Mouse (Mus musculus) brain, adult 2 months (tissue): ENCODE measurements around the gene Sec1.
A peak's percentile ranks its signal among the peaks of the same experiment; 100 is the strongest.

Source experiments
- DNase-seq: peaks from one replicate; pipeline ENCODE4 v3.0.0; 2011; ENCODE audit warnings: low read depth, low spot score

Sec1 gene

GRCm38 (mm10) chr7:45693921-45694591 is at the start of gene Sec1:
TSS of gene Sec1 (minus strand) at chr7:45694402.
- DNase-seq = no peak

DNA sequence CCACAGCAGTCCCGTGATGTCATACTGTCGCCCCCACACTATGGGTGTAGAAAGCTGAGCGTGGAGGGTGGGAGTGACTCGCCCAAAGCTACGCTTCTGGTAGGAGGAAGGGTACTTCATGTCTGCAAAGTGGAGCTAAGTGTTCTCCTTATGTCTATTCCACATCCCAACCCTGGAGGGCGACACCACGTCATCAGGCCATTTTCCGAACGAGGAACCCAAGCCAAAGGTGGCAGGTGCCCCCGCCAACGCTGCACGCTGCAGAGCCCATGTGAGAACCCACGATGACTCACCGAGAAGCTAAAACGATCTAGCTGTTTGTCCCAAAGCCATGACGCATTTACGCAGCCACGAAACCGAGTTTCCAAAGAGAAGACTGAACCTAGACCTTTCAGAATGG is 48.1 kb upstream of the Sec1 start:
- peak; percentile 95 for DNase-seq

GRCm38 (mm10) chr7:45741777-45742176 is 47.6 kb upstream of the Sec1 start:
- DNase-seq = peak; percentile 89

- DNase-seq = peak; percentile 59
These were observed 47.1 kb upstream of the Sec1 start for GRCm38 (mm10) chr7:45741308-45741707.

GRCm38 (mm10) chr7:45739820-45740219 is 45.6 kb upstream of the Sec1 start:
- no peak for DNase-seq

- DNase-seq = peak; percentile 94
These were observed 45.1 kb upstream of the Sec1 start for GRCm38 (mm10) chr7:45739162-45739763.

GRCm38 (mm10) chr7:45733477-45733876 is 39.3 kb upstream of the Sec1 start:
- DNase-seq = no peak

DNA sequence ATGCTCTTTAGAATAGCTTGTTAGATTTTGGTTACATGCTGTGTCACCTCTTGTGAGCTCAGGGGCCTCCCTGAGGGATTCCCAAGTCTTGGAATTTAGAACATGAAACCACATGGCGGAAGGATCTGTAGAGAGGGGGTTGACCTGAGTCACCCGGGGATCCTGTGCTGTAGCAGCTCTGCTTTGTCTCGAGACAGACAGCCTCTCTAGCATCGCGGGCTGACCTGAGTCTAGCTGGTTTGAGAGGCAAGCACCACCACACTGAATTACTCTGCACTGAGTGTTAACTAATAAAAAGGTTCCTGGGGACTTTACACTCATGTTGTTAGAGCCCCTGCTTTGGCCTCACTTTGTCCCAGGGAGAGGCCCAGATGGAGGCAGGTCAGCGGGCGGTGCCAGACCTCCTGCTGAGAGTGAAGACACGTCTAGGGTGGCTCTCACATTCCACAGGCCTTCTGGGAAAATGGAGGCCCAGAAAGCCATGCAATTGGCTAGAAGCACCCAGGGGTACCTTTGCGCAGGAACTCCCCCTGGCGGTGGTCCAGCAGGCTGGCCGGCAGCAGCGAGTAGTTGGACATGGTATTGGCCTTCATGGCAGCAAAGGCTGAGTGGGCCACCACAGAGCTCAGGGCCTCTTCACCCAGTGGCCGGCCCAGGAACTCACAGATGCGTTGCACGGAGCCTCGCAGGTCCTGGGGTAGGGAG is 36.7 kb upstream of the Sec1 start:
- DNase-seq = no peak

DNA sequence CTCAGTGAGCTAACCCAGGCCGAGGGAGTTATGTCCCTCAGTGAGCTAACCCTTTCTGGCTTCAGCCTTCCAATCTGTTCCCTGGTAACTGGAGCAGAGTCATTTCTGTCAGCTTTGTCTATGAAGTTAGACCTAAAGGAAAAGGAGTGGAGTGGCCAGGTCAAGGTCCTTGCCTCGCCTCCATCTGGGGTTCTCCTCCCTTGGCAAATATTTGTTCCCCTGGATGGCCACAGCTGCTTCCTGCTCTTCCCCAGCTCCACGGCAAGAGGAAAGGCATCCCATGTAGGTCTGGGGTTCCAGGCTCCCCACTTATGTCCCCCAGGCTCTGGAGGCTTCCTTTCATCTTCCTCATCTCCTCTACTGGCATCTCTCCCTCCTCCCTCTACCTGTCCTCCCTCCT is 33.4 kb upstream of the Sec1 start:
- no peak for DNase-seq

DNA sequence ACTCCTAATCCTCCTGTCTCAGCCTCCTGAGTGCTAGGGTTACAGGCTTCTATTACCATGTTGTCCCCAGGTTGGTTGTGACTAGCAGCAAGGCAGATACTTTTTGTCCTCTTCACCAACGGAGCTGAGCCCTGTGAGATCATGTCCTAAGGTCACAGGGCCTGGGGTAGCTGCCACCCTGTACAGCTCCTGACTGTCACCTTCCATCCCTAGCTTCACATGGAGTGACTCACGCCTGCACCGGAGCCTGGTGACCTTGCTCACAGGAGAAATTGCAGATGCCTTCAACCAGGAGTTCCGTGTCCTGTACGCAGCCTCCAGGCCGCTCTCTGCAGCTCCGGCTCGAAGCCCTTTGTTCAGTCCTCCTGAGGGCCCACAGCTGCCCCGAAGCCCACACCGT is 32.2 kb upstream of the Sec1 start:
- DNase-seq = no peak

- no peak for DNase-seq
These were observed 31.5 kb upstream of the Sec1 start, which contains the start of gene Spaca4 for GRCm38 (mm10) chr7:45725713-45726112. TSS of gene Spaca4 (minus strand) at chr7:45725813.

DNA sequence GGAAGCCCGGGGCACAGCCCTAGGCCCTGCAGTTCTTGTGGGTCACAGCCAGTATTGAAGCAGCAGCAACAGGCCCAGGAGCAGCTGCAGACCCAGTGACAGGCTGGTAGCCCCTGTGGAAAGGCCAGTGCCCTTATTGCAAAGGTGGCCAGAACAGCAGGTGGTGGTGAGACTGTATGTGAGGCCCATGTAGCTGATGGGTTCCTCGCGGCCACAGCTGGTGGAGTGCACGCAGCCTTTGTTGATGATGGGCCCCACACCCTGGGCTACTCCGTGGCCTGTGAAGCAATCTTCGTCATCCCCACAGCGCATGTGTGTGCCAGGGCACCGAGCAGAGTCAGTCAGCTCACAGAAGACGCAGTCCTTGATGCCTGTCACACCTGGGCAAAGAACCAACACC is 30.9 kb upstream of the Sec1 start:
- DNase-seq = no peak

DNA sequence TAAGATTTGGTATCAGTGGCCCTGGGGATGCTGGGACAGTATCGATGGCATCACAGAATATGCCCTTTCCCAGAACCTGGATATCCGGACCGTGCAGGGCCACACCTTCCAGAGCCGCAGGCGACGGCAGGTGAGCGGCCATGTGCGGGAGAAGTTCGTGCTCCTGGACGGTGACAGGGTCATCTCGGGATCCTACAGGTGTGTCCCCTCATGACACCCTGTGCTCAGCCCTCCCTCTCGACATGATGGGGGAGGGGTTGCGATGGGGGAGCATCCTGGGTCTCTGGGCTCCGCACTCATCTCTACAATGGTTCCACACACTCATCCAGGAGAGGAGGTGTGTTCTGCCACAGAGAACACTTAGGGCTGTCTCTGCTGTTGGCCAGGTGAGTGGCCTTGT is 29.6 kb upstream of the Sec1 start:
- DNase-seq = no peak

- DNase-seq = no peak
These were observed 29.1 kb upstream of the Sec1 start for GRCm38 (mm10) chr7:45723301-45723700.

GRCm38 (mm10) chr7:45722348-45722713 is 28.1 kb upstream of the Sec1 start:
- DNase-seq = no peak

DNA sequence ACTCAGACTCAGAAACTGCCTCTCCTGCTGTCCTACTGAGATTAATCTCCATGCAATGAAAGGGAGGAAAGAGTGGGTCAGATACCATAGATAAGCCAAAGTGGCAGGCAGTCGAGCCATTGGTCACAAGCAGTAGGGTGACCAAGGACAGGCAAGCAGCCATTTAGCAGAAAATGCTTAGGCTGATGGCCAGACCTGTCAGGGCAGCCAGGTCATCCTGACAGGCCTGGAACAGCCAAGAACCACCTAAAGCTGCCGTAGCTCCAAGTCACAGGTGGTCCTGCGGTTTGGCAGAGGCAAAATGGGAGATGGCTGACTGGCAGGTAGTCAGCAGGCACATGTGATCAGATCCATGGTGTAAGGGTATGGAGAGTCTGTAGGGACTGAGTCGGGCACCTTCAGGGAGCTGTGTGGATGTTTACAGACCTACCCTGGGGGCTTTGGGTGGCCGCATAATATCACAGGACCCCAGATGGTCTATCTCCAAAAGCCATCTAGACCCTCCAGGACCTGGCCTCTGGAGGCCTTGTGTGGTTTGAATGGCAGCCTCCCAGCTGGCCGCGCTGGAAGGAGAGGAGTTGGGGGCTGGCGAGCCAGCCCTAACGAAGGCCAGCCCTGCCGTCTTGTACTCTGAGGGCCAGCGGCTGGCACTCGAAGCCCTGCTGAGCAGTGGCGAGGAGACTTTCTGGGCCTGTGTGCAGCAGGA is 27.6 kb upstream of the Sec1 start:
- DNase-seq = no peak

- no peak for DNase-seq
These were observed 27.0 kb upstream of the Sec1 start for GRCm38 (mm10) chr7:45721234-45721571.

DNA sequence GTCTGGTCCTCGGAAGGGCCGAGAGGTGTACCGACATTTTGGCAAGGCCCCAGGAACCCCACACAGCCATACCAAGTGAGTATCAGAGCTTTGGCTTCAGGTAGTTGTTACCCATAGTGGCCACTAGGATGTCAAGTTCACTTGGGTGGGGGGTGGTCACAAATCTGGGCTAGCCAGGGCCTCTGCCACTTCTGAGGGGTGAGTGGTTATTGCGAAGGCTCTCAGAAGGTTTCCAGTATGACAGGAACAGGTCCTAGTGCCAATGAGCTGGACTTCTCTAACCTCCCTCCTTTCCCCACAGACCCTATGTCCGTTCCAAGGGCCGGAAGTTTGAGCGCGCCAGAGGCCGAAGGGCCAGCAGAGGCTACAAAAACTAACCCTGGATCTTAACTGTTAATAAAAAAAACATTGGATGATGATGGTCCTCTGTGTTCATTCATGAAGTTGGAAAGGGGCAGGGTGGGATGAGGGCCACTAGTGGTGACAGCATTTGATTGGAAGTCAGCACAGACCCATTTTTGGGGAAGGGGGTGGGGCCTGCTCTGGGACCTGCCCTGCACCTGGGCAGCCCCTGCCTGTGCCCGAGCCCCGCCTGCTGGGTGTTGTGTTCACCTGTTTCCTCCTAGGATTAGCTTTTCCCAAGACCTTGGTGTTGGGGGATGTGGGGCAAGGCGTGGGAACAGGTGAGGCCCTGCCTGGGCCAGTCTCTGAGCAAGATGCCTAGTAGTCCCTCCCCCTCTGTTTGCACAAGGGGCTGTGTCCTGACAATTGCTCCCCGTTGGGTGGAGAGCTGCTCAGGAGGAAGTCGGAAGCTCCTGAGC is 26.4 kb upstream of the Sec1 start, which contains the start of gene Fam83e:
Gene Fam83e, plus strand, starts transcription at position 800 of the 821 bp plus-strand sequence.
- DNase-seq = no peak

DNA sequence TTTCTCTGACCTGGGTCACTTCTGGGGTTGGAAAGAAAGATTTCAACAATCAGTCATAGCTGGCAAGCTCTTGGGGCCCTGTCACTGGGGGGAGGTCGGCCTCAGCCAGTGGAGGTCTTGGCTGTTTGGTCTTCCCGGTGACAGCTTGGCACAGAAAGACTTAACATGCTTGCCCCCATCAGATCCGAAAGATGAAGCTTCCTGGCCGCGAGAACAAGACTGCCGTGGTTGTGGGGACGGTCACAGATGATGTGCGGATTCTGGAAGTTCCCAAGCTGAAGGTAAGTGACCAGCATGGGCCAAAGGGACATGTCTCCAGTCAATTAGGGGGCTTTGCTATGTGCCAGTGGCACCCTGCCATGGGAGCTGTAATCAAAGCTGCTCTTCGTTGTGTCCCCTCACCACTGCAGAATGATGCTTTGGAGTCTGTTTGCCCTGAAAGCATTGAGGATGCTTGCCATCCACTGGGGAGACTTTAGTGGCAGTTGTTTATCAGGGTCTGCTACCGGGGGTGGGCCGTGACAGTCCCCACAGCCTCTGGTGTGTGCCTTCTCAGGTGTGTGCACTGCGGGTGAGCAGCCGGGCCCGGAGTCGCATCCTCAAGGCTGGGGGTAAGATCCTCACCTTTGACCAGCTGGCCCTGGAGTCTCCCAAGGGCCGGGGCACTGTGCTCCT is 25.7 kb upstream of the Sec1 start:
- no peak for DNase-seq

GRCm38 (mm10) chr7:45719180-45719579 is 25.0 kb upstream of the Sec1 start:
- no peak for DNase-seq

DNA sequence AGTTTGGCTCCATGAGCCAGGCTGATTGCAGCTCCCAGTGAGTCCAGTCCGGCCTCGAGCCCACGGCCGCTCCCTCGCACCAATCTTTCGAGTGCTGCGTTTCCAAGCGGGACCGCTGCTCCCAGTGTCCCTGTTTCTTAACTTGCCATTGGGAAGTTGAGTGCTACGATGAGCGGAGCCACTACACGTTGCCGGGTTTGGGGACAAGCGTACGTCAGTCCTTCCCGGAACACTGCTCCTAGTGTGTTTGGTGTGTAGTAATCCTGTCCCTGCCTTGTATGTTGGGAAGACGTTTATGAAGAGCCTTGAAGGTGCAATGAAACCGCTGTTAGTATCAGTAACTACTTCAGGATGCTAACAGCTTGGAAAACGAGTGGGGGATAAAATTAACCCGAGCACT is 24.1 kb upstream of the Sec1 start:
- DNase-seq = no peak
